ENCODE assay signal across 9 mouse cellular contexts in genomic region chr3:85543652-85544051, GRCm38 (mm10). TPM values are rescaled to one million over a fixed set of nuclear protein-coding genes. Genes with fewer than 3 reads are reported as not detected.
A peak's percentile ranks its signal among the peaks of the same experiment; 100 is the strongest.
DNase-seq lines count a peak whose midpoint lies in the region; ATAC-seq and TF ChIP-seq lines count a peak whose summit lies in the region.
"Had no signal": no experiment of that assay in that cellular context is flagged by ENCODE, and none has a peak within 500 bp of the region (broad histone marks: within the 10 kb centered on the region; RNA-seq: fewer than 3 reads in every experiment).

No protein-coding gene starts in this region.

- TF ChIP-seq POLR2A in lung, adult 2 months (IDR thresholded peaks at IDR 0.05; ENCODE audit: borderline replicate concordance, extremely low read depth, low read depth, low read length) = no peak

- TF ChIP-seq CTCF in lung, adult 2 months (IDR thresholded peaks at IDR 0.05; ENCODE audit: insufficient read depth, low read length) = peak; percentile 25; the same call in 1 of the 2 replicates

- WGBS in lung, adult 2 months = 48% methylated on average over 2 of the region's 2 CpGs

- peak; percentile 27 for DNase-seq in heart, postnatal 4 days
- DNase-seq in heart, adult 18-20 months = no peak
- DNase-seq in A20 (ENCODE audit: low read depth, low spot score) (peak; percentile 42), R1 (ENCODE audit: low read depth, low spot score) (peak; percentile 47)
- no peak for DNase-seq in lung, adult 2 months
- no peak for DNase-seq in urinary bladder, adult 2 months (ENCODE audit: low spot score)
- no peak for DNase-seq in frontal cortex, postnatal 25 days (ENCODE audit: low spot score in 2 of 2)

- no peak overlapping the region for H3K4me3 ChIP-seq in lung, adult 2 months (replicated peaks; ENCODE audit: extremely low read depth, low read depth, low read length)
- H3K4me3 ChIP-seq: heart, embryonic 15.5 days had no signal

- no peaks in the 10 kb centered on the region for H3K4me1 ChIP-seq in lung, adult 2 months (ENCODE audit: control insufficient read depth, insufficient read depth, low read length)
- H3K4me1 ChIP-seq: heart, embryonic 15.5 days had no signal

- no peak for ATAC-seq in erythroblast, adult 5-6 weeks (replicated peaks; ENCODE audit: low FRiP score, poor library complexity, severe bottlenecking)

RNA-seq across cellular contexts. Expression of gene Gatb, which starts 30.3 kb away (rescaled TPM):
- total RNA-seq in heart, postnatal 4 days (2021) = 10 to 100 TPM; 26.4 to 28.0 TPM
- total RNA-seq in heart, adult 18-20 months (2021) = 10 to 100 TPM; 52.3 to 52.6 TPM
- polyA plus RNA-seq in lung, adult 2 months (2012; rRNA removed) = 2.2 and 3.9 TPM in 2 replicates
- 7.9 and 8.8 TPM in 2 replicates for polyA plus RNA-seq in urinary bladder, adult 2 months (2012; rRNA removed)
- 6.1 TPM in 1 of 2 replicates, not detected in the other for total RNA-seq in erythroblast, adult 5-6 weeks (2015; ENCODE audit: low replicate concordance)
- total RNA-seq in erythroblast, adult 5-6 weeks (2017; ENCODE audit: low replicate concordance) = 3.9 and 4.6 TPM in 2 replicates

Comparison
In these comparisons a context has a peak if more than half of its experiments do, and no peak if none do; other contexts are left out.
1. DNase-seq: peak in heart, postnatal 4 days (single experiment), A20 (single experiment) and R1 (single experiment); none in heart, adult 18-20 months (0 of 2), lung, adult 2 months (single experiment), urinary bladder, adult 2 months (single experiment) and frontal cortex, postnatal 25 days (0 of 2).